Mouse (Mus musculus): Measurements from ENCODE around the gene S100pbp. TPM values are rescaled to one million over a fixed set of nuclear protein-coding genes. Genes with fewer than 3 reads are reported as not detected.

The S100pbp gene
- polyA plus RNA-seq, 1 experiment from 2014 or later: 24.5 TPM

- Histone ChIP-seq H3K4me2 (ENCODE audit: low read depth, low read length) (peak overlapping the region; percentile 61), H3K4me3 (ENCODE audit: low read depth, low read length) (peak overlapping the region; percentile 25), H3K27me3 (ENCODE audit: control insufficient read depth, insufficient read depth, low read length) (peaks cover 6% of the 10 kb centered on the region; the same call in 1 of the 2 replicates), H3K27ac (replicated peaks; ENCODE audit: low read depth, low read length) (no peak overlapping the region), H3K9ac (replicated peaks; ENCODE audit: low read length) (peak overlapping the region; percentile 50), H3K9me3 (replicated peaks; ENCODE audit: control insufficient read depth, low read length) (no peaks in the 10 kb centered on the region), H3K36me3 (replicated peaks; ENCODE audit: control insufficient read depth, insufficient read depth, low read depth, low read length) (no peaks in the 10 kb centered on the region; the same call in 1 of the 2 replicates), H3K4me1 (ENCODE audit: control insufficient read depth, insufficient read depth, low read length) (peaks cover 26% of the 10 kb centered on the region)
- peak; percentile 61 for ATAC-seq (replicated peaks; ENCODE audit: insufficient number of reproducible peaks, low FRiP score, low TSS enrichment, low read depth)
- WGBS: 26% methylated on average over 55 of the region's 55 CpGs
- DNase-seq (ENCODE audit: low spot score): peak; percentile 52
Observed at GRCm38 (mm10) chr4:129223421-129224281, 34.1 kb upstream of the S100pbp start.

GRCm38 (mm10) chr4:129222019-129222925, 32.7 kb upstream of the S100pbp start:
- Histone ChIP-seq H3K4me2 (ENCODE audit: low read depth, low read length) (no peak overlapping the region), H3K4me3 (ENCODE audit: low read depth, low read length) (no peak overlapping the region), H3K9me3 (replicated peaks; ENCODE audit: control insufficient read depth, low read length) (no peaks in the 10 kb centered on the region), H3K9ac (replicated peaks; ENCODE audit: low read length) (no peak overlapping the region), H3K27me3 (ENCODE audit: control insufficient read depth, insufficient read depth, low read length) (peaks cover 6% of the 10 kb centered on the region; the same call in 1 of the 2 replicates), H3K27ac (replicated peaks; ENCODE audit: low read depth, low read length) (no peak overlapping the region), H3K4me1 (ENCODE audit: control insufficient read depth, insufficient read depth, low read length) (peaks cover 22% of the 10 kb centered on the region), H3K36me3 (replicated peaks; ENCODE audit: control insufficient read depth, insufficient read depth, low read depth, low read length) (no peaks in the 10 kb centered on the region; the same call in 1 of the 2 replicates)
- DNase-seq (ENCODE audit: low spot score): no peak
- 64% methylated on average over 31 of the region's 31 CpGs for WGBS
- no peak for ATAC-seq (replicated peaks; ENCODE audit: insufficient number of reproducible peaks, low FRiP score, low TSS enrichment, low read depth)

GRCm38 (mm10) chr4:129221097-129222010, 31.8 kb upstream of the S100pbp start:
- no peaks in the 10 kb centered on the region; the same call in 1 of the 2 replicates for H3K36me3 ChIP-seq (replicated peaks; ENCODE audit: control insufficient read depth, insufficient read depth, low read depth, low read length)
- H3K4me1 ChIP-seq (ENCODE audit: control insufficient read depth, insufficient read depth, low read length): peaks cover 13% of the 10 kb centered on the region
- 77% methylated on average over 23 of the region's 23 CpGs for WGBS
- no peak overlapping the region for H3K27ac ChIP-seq (replicated peaks; ENCODE audit: low read depth, low read length)
- H3K4me2 ChIP-seq (ENCODE audit: low read depth, low read length): no peak overlapping the region
- DNase-seq (ENCODE audit: low spot score) (no peak), ATAC-seq (replicated peaks; ENCODE audit: insufficient number of reproducible peaks, low FRiP score, low TSS enrichment, low read depth) (no peak)
- H3K9ac ChIP-seq (replicated peaks; ENCODE audit: low read length): no peak overlapping the region
- H3K27me3 ChIP-seq (ENCODE audit: control insufficient read depth, insufficient read depth, low read length): peaks cover 6% of the 10 kb centered on the region; the same call in 1 of the 2 replicates
- H3K9me3 ChIP-seq (replicated peaks; ENCODE audit: control insufficient read depth, low read length): no peaks in the 10 kb centered on the region
- no peak overlapping the region for H3K4me3 ChIP-seq (ENCODE audit: low read depth, low read length)

- H3K9ac ChIP-seq (replicated peaks; ENCODE audit: low read length): no peak overlapping the region
- H3K4me1 ChIP-seq (ENCODE audit: control insufficient read depth, insufficient read depth, low read length): peaks cover 10% of the 10 kb centered on the region
- DNase-seq (ENCODE audit: low spot score) (no peak), ATAC-seq (replicated peaks; ENCODE audit: insufficient number of reproducible peaks, low FRiP score, low TSS enrichment, low read depth) (no peak)
- 76% methylated on average over 7 of the region's 7 CpGs for WGBS
- H3K9me3 ChIP-seq (replicated peaks; ENCODE audit: control insufficient read depth, low read length): no peaks in the 10 kb centered on the region
- H3K4me2 ChIP-seq (ENCODE audit: low read depth, low read length): no peak overlapping the region
- H3K36me3 ChIP-seq (replicated peaks; ENCODE audit: control insufficient read depth, insufficient read depth, low read depth, low read length): no peaks in the 10 kb centered on the region; the same call in 1 of the 2 replicates
- H3K4me3 ChIP-seq (ENCODE audit: low read depth, low read length): no peak overlapping the region
- H3K27me3 ChIP-seq (ENCODE audit: control insufficient read depth, insufficient read depth, low read length): peaks cover 2% of the 10 kb centered on the region; the same call in 1 of the 2 replicates
- H3K27ac ChIP-seq (replicated peaks; ENCODE audit: low read depth, low read length): no peak overlapping the region
Observed at GRCm38 (mm10) chr4:129220376-129221089, 31.0 kb upstream of the S100pbp start.

GRCm38 (mm10) chr4:129219198-129219597, 29.7 kb upstream of the S100pbp start:
- no peak overlapping the region for H3K9ac ChIP-seq (replicated peaks; ENCODE audit: low read length)
- no peak overlapping the region for H3K4me3 ChIP-seq (ENCODE audit: low read depth, low read length)
- peaks cover 2% of the 10 kb centered on the region; the same call in 1 of the 2 replicates for H3K27me3 ChIP-seq (ENCODE audit: control insufficient read depth, insufficient read depth, low read length)
- peaks cover 10% of the 10 kb centered on the region for H3K4me1 ChIP-seq (ENCODE audit: control insufficient read depth, insufficient read depth, low read length)
- H3K36me3 ChIP-seq (replicated peaks; ENCODE audit: control insufficient read depth, insufficient read depth, low read depth, low read length): no peaks in the 10 kb centered on the region; the same call in none of the 2 replicates
- H3K4me2 ChIP-seq (ENCODE audit: low read depth, low read length): no peak overlapping the region
- ATAC-seq (replicated peaks; ENCODE audit: insufficient number of reproducible peaks, low FRiP score, low TSS enrichment, low read depth) (no peak), DNase-seq (ENCODE audit: low spot score) (no peak)
- H3K27ac ChIP-seq (replicated peaks; ENCODE audit: low read depth, low read length): no peak overlapping the region
- no peaks in the 10 kb centered on the region for H3K9me3 ChIP-seq (replicated peaks; ENCODE audit: control insufficient read depth, low read length)
- 80% methylated on average over 10 of the region's 10 CpGs for WGBS

- Histone ChIP-seq H3K4me1 (ENCODE audit: control insufficient read depth, insufficient read depth, low read length) (peaks cover 8% of the 10 kb centered on the region), H3K27ac (replicated peaks; ENCODE audit: low read depth, low read length) (no peak overlapping the region), H3K9ac (replicated peaks; ENCODE audit: low read length) (no peak overlapping the region), H3K9me3 (replicated peaks; ENCODE audit: control insufficient read depth, low read length) (no peaks in the 10 kb centered on the region), H3K4me3 (ENCODE audit: low read depth, low read length) (no peak overlapping the region), H3K36me3 (replicated peaks; ENCODE audit: control insufficient read depth, insufficient read depth, low read depth, low read length) (no peaks in the 10 kb centered on the region; the same call in none of the 2 replicates), H3K27me3 (ENCODE audit: control insufficient read depth, insufficient read depth, low read length) (no peaks in the 10 kb centered on the region), H3K4me2 (ENCODE audit: low read depth, low read length) (no peak overlapping the region)
- DNase-seq (ENCODE audit: low spot score) (peak; percentile 47), ATAC-seq (replicated peaks; ENCODE audit: insufficient number of reproducible peaks, low FRiP score, low TSS enrichment, low read depth) (no peak)
- 68% methylated on average over 7 of the region's 7 CpGs for WGBS
Observed at GRCm38 (mm10) chr4:129218569-129219175, 29.1 kb upstream of the S100pbp start.

Data from embryonic facial prominence, embryonic 11.5 days (tissue).